Mouse (Mus musculus) liver, embryonic 14.5 days (tissue): ENCODE results near the gene Pcnt. TPM values are rescaled to one million over a fixed set of nuclear protein-coding genes. Genes with fewer than 3 reads are reported as not detected.

Experiments
- ATAC-seq: fragments of 200-750 bp; cut with Nextera tagmentation; 2 replicates; pipeline ENCODE4 v1.8.0; 2017; ENCODE audit warnings: moderate number of reproducible peaks, mild to moderate bottlenecking, moderate library complexity; ENCODE audit not compliant: insufficient read depth
- DNase-seq, 3 experiments: peaks; one replicate each; pipeline ENCODE4 v3.0.0-alpha.2; 2012 to 2013; ENCODE audit warnings: low read depth in 3 of 3, low spot score in 3 of 3
- H3K27ac ChIP-seq: fragments of 300-500 bp; sonication (generic); 2 replicates; pipeline ENCODE4 v1.5.1; 2014; ENCODE audit warnings: moderate library complexity, mild to moderate bottlenecking, control low read depth, inconsistent platforms
- H3K27me3 ChIP-seq: fragments of 300-500 bp; sonication (generic); 2 replicates; pipeline ENCODE4 v1.6.1; 2014; ENCODE audit warnings: mild to moderate bottlenecking, low read length, moderate library complexity; ENCODE audit not compliant: control insufficient read depth, insufficient read depth
- H3K36me3 ChIP-seq: fragments of 300-500 bp; sonication (generic); replicated peaks from 2 replicates; pipeline ENCODE4 v1.6.1; 2014; ENCODE audit warnings: low read depth; ENCODE audit not compliant: control insufficient read depth, insufficient read depth
- H3K4me1 ChIP-seq, 2 experiments: fragments of 200-500 bp in 1 of 2; fragments of 300-500 bp in 1 of 2; sonication (generic) in 1 of 2; replicated peaks; 2 replicates each; pipeline ENCODE4 v1.6.1; 2012 to 2014; ENCODE audit warnings: antibody characterized with exemption in 1 of 2, inconsistent platforms in 1 of 2, low read length in 1 of 2; ENCODE audit not compliant: control insufficient read depth in 2 of 2, insufficient read depth in 2 of 2
- H3K4me2 ChIP-seq: fragments of 300-500 bp; sonication (generic); 2 replicates; pipeline ENCODE4 v1.6.1; 2014; ENCODE audit warnings: low read depth, mild to moderate bottlenecking, control low read depth, moderate library complexity
- H3K4me3 ChIP-seq, 2 experiments: fragments of 200-500 bp in 1 of 2; fragments of 300-500 bp in 1 of 2; sonication (generic) in 1 of 2; 2 replicates each; pipeline ENCODE4 v1.5.1; 2012 to 2014; ENCODE audit warnings: low read depth in 2 of 2, low read length in 2 of 2, mild to moderate bottlenecking in 2 of 2, control low read depth in 1 of 2, inconsistent platforms in 1 of 2, moderate library complexity in 1 of 2; ENCODE audit not compliant: insufficient read depth in 1 of 2
- H3K9ac ChIP-seq: fragments of 300-500 bp; sonication (generic); replicated peaks from 2 replicates; pipeline ENCODE4 v1.6.1; 2014; ENCODE audit warnings: mild to moderate bottlenecking, control low read depth, moderate library complexity
- H3K9me3 ChIP-seq: fragments of 300-500 bp; sonication (generic); 2 replicates; pipeline ENCODE4 v1.6.1; 2016; ENCODE audit warnings: low read length, mixed read lengths; ENCODE audit not compliant: control insufficient read depth
- CTCF ChIP-seq: IDR thresholded peaks from 2 replicates; pipeline ENCODE4 v1.5.1; 2016; ENCODE audit warnings: antibody characterized with exemption, low read depth, control low read depth
- EP300 ChIP-seq: IDR thresholded peaks from 2 replicates; pipeline ENCODE4 v1.6.1; 2016; ENCODE audit warnings: antibody characterized with exemption, low read depth
- WGBS: fragments of 180-500 bp; shearing (Covaris S2); extraction: QIAGEN DNeasy Blood & Tissue Kit; methylation state at CpG from one replicate; pipeline ENCODE4 v1.1.7; 2014; ENCODE audit not compliant: insufficient replicate concordance; 5-methylcytosine and 5-hydroxymethylcytosine counted together
- polyA plus RNA-seq, 2 experiments: library from polyadenylated mRNA; depleted of rRNA in 1 of 2; stranded (reverse) in 1 of 2; unstranded in 1 of 2; fragments of >200 nt; fragmentation: Nextera tagmentation in 1 of 2; extraction: Ambion mirVana in 1 of 2; gene quantifications; 2 replicates each; pipeline versions ENCODE4 v1.2.1 to v1.2.3; 2012 to 2014

Pcnt gene
- polyA plus RNA-seq, 2 experiments, result 9.3 to 19.9 TPM

DNA sequence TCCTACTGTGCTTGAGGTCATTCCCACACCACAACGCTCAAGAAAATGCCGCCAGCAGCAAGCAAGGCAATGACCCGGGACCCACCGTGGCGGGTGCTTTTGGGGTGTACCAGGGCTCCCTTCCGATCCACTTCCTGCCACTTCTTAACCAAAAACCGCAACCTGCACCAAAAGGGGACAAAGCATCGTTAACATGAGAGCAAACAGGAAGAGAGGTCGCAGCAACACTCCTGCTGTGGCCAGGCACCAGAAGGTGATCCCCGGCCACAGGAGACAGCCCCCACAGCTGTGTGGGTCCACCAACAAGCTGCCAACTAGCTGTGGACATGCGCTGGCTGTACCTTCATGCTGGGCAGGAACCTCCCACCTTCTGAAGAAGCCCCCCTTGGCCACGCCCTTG, 87.6 kb downstream of the Pcnt start:
- TF ChIP-seq EP300, result no peak
- no peak for TF ChIP-seq CTCF
- H3K9me3 ChIP-seq, result no peaks in the 10 kb centered on the region
- WGBS, result 57% methylated on average over 12 of the region's 12 CpGs
- no peaks in the 10 kb centered on the region for H3K4me1 ChIP-seq
- ATAC-seq (no peak), DNase-seq (no peak)
- H3K9ac ChIP-seq, result no peak overlapping the region
- H3K36me3 ChIP-seq, result peaks cover 54% of the 10 kb centered on the region
- H3K4me3 ChIP-seq, result no peak overlapping the region
- no peak overlapping the region for H3K4me2 ChIP-seq
- H3K27ac ChIP-seq, result no peak overlapping the region
- H3K27me3 ChIP-seq, result no peaks in the 10 kb centered on the region

DNA sequence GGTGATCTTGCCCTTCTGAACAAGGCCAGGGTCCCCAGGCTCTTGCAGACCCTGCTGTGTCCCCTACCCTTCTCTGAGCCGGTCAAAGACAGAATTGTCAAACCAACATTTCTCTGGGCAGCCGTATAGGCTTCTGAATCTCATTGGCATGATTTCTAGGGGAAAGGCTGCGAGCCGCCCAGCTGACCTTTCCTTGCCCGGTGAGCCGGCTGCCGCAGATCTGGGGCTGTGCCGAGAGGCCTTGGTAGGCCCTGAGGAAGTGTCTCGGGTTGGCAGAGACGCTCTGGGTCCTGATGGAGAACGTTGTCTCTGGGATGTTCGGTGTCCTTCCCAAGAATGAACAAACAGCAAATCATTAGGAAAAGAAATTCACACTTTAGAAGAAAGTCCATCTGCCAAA, 88.6 kb downstream of the Pcnt start:
- TF ChIP-seq EP300, result no peak
- H3K27me3 ChIP-seq, result no peaks in the 10 kb centered on the region
- no peaks in the 10 kb centered on the region for H3K4me1 ChIP-seq
- no peak overlapping the region for H3K27ac ChIP-seq
- H3K4me2 ChIP-seq, result no peak overlapping the region
- no peaks in the 10 kb centered on the region for H3K9me3 ChIP-seq
- no peak for ATAC-seq
- peaks cover 54% of the 10 kb centered on the region for H3K36me3 ChIP-seq
- H3K4me3 ChIP-seq, result no peak overlapping the region
- 92% methylated on average over 12 of the region's 12 CpGs for WGBS
- no peak for DNase-seq
- H3K9ac ChIP-seq, result no peak overlapping the region

DNA sequence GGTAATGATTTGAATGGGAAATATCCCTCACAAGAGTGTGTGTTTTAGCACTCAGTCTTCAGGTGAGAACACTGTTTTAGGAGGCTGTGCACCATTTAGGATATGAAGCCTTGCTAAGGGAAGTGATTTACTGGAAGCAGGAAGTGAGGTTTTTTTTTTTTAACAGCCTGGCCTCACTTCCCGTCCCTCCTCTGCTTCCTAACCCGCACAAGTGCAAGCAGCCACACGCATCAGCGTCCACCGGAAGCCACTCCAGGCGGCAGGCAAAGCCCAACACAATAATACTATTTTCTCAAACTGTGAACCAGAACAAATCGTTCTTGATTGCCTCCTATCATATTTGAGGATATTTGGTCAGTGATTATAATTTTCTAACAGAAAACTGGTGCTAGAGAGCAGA, 90.6 kb downstream of the Pcnt start:
- Histone ChIP-seq H3K9ac (no peak overlapping the region), H3K4me3 (no peak overlapping the region), H3K4me1 (no peaks in the 10 kb centered on the region), H3K36me3 (peaks cover 51% of the 10 kb centered on the region), H3K4me2 (no peak overlapping the region), H3K9me3 (no peaks in the 10 kb centered on the region), H3K27ac (no peak overlapping the region), H3K27me3 (no peaks in the 10 kb centered on the region)
- ATAC-seq (no peak), DNase-seq (no peak)
- TF ChIP-seq EP300, result no peak
- no peak for TF ChIP-seq CTCF
- 61% methylated on average over 7 of the region's 7 CpGs for WGBS

DNA sequence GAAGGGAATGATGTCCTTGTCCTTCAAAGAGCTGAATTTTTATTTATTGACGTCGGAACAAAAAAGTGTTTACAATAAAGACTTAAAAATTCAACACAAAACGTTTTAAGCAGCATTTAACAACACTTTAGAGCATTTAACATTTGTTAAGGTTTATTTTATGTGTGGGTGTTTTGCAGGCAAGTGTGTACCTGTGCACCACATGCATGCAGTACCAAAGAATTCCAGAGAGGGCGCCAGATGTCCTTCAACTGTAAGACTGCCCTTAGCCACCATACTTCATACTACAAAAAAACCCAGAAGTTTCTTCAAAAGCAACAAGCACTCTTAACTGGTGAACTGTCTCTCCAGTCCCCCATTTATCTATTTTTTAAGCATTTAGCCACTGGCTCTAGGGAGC, 96.0 kb downstream of the Pcnt start:
- H3K9ac ChIP-seq, result no peak overlapping the region

DNA sequence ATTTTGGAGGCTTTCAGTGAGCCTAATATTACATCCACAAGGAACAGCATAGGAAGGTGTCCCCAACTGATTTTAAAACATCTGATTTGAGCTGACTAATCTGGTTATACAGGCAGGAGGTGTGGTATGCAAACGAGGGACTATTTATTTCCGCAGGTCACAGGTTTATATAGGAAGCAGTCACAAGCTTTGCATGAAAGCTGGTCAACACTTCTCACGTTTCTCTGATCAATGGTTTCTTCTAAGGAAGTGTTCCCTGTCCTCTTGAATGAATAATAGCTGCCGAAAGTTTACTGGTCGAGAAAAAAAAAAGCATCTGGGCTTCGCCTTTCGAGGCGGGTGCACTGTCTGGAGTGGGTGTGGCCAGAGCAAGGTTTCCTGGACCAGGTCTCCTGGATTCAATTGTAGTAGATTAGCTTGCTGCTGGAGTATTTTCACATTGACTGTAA, 96.5 kb downstream of the Pcnt start:
- Histone ChIP-seq H3K27ac (no peak overlapping the region), H3K4me1 (peaks cover 6 to 7% of the 10 kb centered on the region in 2 experiments; a peak in 3 of 4 replicates), H3K4me2 (peak overlapping the region; percentile 72), H3K27me3 (peaks cover 8% of the 10 kb centered on the region), H3K4me3 (peak overlapping the region; percentile 47 to 90), H3K9me3 (no peaks in the 10 kb centered on the region), H3K36me3 (peaks cover 5% of the 10 kb centered on the region), H3K9ac (peak overlapping the region; percentile 60)
- ATAC-seq (no peak), DNase-seq (peak; percentile 17 to 27 (median 17))
- TF ChIP-seq CTCF (no peak), EP300 (no peak)
- WGBS, result 3% methylated on average over 8 of the region's 8 CpGs

More for the DNA sequence above, 96.0 kb downstream of the Pcnt start:
- H3K4me2 ChIP-seq, result peak overlapping the region; percentile 72
- H3K4me3 ChIP-seq, result no peak overlapping the region; a peak in 1 of 4 replicates
- TF ChIP-seq CTCF (peak; percentile 76), EP300 (no peak)
- peaks cover 6 to 7% of the 10 kb centered on the region in 2 experiments; a peak in 3 of 4 replicates for H3K4me1 ChIP-seq
- no peak for ATAC-seq
- H3K27ac ChIP-seq, result no peak overlapping the region
- H3K27me3 ChIP-seq, result peaks cover 8% of the 10 kb centered on the region
- H3K36me3 ChIP-seq, result peaks cover 10% of the 10 kb centered on the region
- WGBS, result 10% methylated on average over 4 of the region's 4 CpGs
- H3K9me3 ChIP-seq, result no peaks in the 10 kb centered on the region
- DNase-seq, result peak; percentile 60 to 65 (median 62)
